Mouse (Mus musculus) ovary, adult 18-20 months (tissue): ENCODE measurements at regions not wholly inside any gene's neighbourhood (a gene's known extent, or its start where the extent isn't known, plus 50 kb on each side); places are given as distances from the start of the nearest gene placed in this dataset.

Experiments
- DNase-seq: peaks from one replicate; pipeline ENCODE4 v3.0.0; 2022; ENCODE audit warnings: low spot score, mixed read lengths

DNA sequence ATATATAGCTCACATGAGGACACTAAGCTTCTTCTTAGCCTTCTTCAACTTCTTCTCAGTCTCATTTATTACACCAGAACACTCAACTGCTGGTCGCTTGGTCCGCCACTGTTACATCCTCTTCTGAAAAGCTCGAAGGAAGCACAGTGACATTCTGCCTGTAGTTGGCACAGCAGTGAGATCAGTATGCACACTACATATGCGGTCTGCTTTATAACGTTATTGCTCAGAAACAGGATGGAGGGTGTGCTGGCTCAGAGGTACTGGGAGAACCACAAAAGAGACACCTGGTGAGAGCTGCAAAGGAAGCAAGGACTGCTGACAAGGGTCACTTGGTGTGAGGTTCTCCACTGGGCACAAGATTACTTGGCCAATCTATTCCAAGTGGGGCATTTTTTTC is 179.5 kb downstream of the Ets1 start:
- DNase-seq, result no peak

DNA sequence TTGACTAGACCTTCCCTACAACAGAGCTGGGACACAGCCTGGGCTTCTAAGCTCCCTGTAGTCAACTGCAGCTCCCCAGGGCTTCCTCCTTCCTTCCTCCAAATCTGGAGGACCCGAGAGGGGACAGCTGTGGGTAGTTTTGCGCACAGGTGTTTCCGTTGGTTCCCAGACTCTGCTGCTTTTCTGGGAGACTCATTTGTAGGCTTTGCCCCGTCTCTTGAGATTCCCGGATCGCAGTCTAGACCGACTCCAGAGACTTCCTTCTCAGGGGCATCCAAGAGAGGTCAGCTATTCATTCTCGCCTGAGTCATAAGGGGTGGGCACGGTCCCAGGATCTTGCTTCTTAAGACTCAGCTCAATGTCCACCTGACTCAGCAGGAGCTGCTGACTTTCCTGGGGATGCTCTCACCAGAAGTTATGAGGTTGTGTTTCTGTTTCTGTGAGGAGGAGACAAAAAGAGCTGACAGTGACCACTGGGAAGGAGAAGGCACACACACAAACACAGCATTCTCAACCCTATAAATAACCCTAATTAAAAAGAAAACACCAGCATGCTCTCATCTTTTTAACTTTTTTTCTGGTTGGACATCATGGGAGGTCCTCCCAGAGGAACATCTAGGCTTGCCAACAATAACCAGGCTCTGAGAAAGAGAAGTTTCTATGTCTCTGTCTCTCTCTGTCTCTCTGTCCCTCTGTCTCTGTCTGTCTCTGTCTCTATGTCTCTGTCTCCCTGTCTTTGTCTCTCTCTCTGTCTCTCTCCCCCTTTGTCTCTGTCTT is 180.8 kb downstream of the Ets1 start:
- no peak for DNase-seq

DNA sequence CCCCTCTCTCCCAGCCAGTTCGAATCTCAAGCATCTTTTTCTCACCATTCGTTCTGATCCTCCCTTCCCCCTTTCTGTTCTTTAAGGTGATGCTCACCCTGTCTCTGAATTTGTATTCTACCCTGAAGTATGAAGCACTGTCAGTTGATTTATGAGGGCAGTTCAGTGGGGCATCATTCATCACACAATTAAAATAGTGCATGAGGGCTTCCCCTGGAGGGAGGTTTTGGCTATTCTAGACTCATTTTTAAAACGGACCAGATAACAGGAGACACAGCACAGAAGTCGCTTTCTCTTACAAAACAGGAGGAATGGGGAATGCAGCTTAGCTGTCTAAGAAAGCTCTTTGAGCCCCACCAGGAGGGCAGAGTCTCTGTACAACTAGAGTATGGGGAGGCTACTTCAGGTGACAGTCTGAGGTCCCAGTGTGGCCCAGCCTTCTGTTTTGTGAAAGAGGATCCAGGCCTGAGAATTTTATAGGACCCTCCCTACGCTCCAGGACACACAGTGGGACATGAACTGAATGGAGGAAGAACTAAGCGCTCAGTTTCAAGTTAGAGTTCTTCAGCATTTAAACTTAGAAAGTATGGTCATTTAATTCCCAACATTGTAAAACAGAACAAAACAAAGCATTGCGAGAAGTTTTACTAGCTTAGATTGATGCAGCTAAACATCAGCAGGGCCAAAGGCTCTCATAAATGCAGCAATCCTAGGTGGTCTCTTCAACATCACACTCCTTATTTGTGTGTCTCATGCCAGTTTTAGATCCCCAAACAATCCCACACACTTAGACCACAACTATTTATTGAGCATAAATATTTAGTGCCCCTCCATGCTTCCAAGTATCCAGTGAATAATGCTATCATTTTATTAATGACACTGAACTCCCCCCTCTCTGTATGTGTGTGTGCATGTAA is 181.7 kb downstream of the Ets1 start:
- no peak for DNase-seq

DNA sequence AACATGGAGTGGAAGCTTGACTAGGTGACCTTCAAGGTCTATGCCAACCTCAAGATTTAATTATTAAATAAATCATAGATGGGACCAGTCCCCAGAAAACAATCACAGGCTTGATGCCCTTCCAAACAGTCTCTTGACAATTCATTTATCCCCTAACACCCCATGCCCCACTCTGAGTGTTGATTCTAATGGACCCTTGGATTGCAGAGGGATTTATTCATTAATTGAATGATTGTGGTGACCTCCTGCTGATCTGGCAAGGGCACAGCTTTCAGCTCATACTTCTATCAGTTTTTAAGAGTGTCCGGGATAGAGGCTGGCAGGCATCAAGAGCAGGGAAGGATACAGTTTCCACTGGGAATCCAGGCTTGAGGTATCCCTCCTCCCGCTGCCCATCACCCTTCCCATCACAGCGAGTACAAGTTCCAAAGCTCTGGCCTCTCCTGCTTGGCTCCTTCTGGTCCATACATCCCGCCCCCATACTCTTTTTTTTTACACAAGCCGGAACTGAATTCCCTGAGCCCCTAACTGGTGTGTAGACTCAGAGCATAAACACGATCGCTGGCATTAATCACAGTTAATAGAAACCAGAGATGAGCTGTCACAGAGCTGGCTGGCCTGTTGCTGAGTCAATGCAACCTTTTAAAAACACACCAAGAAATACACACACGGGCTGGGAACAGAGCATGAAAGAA is 187.6 kb downstream of the Ets1 start:
- DNase-seq, result no peak

DNA sequence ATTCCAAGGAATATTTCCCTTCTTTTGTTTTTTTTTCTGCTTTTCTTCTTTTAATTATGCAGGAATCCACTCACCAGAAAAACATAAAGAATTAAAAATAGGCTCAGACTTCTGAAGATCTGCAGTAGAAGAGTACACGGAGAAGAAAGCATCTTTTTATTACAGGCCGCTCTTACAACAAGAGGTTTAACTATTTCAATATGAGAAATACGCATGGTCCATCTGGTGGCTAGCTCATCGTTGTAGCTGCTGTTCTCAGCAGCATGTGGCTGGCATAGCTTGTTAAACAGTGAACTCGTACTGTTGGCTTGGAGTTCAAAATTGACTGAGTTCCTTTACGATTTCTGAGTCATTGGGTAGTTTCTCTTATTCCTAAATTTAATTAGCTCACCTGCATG is 188.1 kb downstream of the Ets1 start:
- DNase-seq, result no peak

DNA sequence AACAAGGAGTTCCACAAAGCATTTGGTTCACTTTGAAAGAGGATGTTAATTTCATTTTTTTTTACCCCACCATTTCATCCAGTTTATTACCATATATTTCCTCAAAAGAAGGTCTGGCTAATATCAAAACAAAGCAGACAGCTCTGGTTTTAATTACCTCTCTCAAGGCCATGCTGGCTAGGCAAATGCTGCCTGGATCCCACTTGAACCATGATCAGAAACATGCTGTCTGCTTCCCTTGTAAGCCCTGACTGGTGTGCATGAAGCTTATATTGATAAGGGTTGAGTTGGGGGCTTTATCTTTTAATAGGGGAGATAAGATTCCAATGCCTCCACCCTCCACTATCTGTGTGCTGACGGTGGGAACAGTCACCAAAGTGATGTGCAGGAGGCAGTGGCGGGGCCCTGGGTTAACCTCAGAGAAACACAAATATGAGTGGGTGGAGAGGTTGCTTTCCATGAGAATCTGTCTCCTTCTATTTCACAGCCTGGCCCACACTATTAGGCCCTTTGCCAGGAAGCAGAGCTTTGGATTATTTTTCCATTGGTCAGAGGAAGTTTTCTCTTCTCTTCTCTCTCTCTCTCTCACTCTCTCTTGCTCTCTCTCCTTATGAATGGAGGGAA is 194.4 kb downstream of the Ets1 start:
- DNase-seq, result peak; percentile 13

DNA sequence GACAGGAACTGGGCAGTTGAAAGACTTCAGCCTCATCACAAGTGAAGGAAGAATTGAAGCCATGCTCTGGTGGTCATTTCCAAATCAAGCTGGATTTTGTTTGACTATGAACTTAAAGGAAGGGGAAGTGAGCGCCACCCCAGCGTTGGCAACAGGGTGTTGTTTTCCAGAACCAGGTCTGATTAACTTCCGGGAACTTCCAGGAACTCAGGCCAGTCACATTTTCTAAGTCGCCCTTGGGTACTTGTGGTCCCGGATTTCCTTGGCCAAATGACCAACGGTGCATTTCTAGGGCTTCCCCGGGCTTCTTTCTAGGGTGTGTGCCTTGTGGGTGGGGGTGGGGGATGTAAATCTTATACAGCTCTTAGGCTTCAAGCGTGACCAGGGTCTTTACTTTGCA is 197.4 kb downstream of the Ets1 start:
- DNase-seq, result no peak

DNA sequence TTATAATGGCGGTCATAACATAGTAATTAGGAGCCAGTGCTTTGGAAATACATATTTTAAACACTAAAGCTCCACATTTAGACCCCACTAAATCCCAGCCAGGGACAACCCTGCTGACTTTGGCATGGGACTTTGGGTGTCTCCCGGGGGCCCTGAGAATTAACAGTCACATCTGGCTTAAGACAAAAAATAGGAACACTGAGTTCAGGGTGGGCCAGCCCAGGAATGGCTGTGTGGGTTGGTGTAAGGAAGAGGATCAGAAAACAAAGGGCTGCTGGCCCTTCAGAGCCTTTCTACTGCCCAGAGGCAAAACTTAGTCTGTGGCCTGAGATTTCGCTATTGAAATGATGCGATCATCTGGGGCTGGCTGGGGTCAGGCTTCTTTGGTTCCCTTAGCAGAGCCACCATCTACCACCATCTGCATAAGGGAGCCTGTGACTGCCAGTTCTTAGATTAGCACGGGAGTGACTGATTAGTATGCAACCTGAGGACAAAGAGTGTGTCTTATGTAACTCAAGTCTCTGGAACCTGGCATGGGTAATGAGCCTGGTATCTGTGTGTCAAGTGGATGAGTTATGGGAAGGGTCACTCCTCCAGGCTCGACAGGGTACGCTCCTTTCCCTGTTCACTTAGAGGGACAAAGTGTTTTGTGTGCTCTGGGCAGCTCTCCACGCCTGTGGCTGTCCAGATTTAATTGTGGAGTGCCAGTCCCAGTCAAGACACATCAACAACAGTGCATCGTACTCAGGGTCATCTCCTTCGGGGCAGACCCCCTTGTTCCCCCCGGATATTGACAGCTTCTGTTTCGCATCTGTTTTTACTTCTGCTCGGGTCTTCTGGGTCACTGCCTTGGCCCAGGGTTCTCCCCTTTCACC is 199.0 kb downstream of the Ets1 start:
- no peak for DNase-seq

DNA sequence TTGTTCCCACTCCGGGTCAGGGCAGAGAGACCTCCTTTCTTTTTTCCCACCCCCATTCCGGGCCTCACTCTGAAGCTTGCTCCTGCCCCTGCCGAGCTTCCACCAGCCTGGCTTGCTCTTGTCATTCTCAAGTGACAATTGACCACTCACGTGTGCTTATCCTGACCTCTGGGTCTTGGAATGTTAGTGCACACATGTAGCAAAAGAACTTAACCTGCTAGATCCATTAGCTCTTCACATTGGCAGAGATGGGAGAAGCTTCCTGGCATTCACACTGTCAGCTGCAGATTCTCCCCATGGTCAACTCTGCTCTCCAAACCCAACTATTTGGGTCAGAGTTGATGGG is 199.6 kb downstream of the Ets1 start:
- DNase-seq, result no peak

DNA sequence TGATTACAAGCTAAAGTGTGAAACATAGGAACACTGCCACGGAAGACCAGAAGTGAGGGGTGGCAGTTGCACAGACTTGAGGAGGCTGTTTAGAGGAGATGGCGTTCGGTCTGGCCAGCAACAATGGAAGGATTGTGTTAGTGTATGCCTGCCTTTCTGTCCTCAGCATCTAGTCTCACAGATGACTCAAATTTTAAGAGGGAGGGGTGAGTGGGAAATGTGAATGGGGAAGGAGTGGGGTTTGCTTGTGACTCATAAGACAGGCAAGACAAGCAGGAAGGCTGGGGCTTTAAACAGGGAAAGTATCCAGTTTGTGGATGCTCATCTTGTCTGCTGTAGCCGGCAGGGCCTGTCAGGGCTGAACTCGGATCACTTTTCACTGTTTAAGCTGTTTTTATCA is 200.3 kb downstream of the Ets1 start:
- no peak for DNase-seq

DNA sequence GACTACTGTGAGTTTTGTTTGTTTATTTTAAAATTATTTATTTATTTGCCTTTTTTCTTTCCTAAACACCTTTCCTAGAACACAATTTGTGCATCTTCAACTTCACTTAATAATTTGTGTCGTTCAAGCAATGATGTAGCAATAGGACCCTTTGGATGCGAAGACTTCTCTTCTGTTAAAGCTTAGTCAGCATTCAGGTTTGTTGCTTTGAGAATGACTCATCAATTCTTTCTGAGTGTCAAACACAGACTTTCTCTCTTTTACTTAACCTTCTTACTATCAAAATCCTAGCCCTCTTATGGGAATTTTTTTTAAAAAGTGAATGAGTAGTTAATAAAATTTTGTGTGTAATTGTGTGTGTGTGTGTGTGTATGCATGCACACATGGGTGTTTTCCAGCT is 211.3 kb downstream of the Ets1 start:
- DNase-seq, result no peak

DNA sequence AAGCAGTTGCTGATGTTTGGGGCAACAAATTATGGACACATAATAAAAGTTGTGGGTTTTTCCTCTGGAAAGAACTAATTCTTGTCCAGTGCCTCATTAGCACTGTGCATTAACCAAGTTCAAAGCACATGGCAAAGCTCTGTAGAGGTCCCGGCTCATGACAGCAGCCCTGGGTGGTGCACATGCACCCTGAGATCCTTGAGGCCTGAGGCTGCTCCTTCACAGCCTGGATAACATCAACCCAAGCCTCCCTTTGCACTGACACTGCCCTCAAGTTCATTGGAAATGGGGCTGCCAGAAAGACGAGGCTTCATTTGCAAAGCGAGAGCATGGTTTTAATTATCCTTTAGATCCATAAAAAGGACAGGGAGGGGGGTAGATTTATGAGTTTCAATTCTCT is 216.3 kb downstream of the Ets1 start:
- DNase-seq, result no peak

DNA sequence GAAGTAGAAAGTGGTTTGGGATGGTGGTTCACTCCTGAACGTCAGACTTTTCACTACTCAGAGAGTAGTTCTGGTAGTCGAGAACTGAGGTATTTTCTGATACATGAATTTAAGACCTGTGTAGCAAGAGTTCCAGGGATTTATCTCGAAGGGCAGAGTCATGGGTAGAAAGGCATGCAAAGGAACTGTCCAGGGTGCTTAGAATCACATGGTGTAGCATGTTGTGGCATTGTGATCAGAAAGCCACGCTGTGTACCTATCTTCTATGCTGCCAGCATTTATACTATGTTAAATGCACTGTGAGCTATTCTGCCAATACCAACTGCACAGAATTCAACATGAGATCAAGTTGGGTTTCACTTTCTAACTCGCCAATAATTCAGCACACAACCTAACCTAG is 227.3 kb downstream of the Ets1 start:
- DNase-seq, result no peak

DNA sequence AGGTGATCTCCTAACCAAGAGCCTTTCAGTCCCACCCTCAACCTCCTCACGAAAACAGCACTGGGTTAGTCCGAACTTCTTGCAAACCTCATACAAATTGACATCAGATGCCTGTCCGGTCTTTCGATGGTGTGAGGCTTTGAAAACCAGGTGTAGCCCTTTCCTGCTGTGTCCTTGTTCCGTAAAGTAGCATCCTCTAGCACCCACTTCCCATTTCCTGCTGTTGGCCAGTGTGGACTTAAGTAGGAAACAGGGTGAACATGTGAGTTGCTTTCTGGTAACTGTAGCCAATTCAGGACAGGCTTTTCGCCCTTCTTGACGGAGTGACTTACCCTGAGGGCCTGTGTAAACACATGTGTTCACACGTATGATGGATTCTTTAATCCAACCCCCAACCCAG is 232.9 kb downstream of the Ets1 start:
- DNase-seq, result no peak

DNA sequence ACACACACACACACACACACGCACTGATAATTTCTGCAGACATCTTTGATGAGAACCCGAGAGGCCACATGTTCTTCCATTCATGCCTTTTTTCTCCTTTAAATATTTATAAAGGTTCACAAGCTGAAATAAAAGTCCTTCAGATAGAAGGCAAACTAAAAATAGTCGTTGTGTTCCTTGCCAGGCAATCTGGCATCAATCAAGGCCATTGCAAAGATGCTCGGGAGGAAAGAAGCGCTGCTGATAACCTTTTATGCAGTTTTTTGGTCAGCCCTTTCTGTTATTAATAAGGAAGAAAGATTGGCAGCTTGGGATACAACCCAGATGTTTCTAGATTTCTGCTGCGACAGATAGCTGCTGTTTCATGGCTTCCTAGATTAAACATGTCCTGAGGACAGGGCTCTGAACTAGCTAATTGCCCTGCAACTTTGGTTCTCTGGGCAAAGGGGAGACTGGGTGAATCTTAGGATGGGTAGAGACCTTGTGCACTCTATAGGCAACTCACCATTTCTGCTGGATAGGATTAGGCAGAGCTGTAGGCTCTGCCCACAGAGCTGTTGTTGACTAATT is 238.4 kb downstream of the Ets1 start:
- peak; percentile 29 for DNase-seq

DNA sequence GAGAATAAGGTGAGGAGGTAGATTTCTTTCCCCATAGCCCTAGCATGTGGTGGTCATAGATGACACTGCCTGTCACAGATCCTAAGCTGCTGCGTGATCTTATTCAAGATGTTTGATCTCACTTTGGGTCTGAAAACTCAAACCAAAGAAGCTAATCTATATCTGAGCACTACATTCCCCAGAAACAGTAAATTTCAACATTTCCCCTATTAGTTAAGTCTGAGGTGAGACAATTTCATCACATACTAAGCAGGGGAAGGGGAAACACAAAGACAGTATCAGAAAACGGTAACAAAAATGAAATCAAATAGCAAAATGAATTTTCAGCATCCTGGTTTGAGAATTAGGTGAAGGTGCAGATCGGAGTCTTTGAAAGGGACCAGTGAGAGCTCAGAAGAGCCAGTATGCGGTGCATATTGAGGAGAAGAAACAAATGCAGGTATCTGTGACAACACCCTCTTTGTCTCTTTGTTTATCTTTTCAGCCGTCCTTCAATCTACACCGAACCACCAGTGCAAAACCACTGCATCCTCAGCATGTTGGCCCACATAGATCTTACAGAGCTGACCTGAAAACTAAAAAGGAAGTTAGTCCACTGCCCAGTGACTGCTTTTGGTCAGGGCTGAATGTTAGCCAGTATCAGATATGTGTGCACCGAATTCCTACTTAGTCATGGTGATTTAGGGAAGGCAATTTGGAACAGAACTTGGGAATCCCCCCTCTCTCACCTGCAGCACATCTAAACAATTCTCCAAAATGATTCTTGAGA is 247.0 kb downstream of the Ets1 start:
- no peak for DNase-seq

DNA sequence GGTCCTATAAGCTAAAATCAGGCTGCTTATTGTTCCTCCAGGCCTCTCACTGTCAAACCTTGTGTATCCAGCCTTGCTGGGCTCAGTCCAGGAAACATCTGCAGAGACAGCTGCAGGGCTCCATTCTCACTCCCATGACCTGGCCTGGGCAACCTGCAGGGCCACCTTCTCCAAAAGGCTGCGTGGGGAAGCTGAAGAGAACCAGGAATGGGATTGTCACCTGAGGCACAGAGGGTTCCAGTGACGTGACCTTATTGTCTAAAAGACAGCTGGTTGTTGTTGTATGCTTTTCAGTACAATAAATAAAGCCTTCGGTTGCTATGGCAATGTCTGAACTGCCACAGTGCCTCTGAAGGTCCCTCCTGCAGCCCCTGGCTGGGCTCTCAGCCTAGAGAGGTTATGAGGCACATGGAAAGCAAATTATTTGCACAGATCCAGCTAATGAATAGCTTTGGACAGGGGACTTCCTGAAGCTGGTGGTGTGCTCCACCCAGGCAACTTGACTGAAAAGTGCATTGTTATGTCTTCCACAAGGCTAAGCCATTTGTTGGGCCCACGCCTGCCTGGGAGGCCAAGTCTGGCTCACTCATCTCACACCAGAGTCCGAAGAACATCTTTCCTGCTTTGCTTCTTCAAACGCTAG is 250.1 kb downstream of the Ets1 start:
- no peak for DNase-seq

DNA sequence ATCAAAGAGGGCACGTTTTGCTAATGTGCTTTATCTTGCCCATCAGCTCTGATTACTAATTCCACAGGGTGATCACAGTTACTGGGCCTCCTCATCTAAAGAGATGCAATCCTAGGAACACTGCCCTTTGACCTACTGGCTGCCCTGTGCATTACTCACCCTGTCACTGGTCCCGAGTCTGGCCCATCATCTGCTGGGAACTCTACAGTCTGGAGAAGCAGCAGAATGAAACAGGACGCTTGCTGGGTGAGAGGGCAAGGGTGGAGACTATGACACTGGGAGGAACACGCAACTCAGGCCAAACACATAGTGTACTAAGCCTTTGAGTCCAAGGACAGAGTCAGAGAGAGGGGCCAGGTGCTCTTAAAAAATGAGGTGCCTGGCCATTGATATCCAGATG is 263.8 kb downstream of the Ets1 start:
- DNase-seq, result no peak

DNA sequence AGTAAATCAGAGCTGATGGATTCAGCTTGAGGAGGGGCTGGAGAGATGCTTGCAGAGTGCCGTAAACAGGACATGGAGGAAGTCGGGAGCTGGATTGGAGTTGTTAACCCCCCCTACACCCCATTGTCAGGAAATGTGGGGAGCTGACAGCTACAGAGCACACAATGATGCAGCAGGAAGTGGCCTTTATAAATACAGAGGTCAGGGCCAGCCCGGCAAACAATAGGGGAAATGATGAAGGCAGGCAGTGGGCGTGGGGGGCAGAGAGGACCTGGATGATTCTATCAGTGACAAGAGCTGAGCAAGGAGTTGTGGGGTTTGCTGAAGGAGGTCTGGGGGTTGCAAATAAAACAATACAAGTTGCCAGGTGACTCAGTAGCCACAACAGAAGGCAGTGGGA is 265.3 kb downstream of the Ets1 start:
- peak; percentile 14 for DNase-seq
